Mouse (Mus musculus): ENCODE results near the gene Nhlrc3. TPM values are rescaled to one million over a fixed set of nuclear protein-coding genes. Genes with fewer than 3 reads are reported as not detected.

Nhlrc3 gene
- polyA plus RNA-seq, 1 experiment = 7.1 TPM

DNA sequence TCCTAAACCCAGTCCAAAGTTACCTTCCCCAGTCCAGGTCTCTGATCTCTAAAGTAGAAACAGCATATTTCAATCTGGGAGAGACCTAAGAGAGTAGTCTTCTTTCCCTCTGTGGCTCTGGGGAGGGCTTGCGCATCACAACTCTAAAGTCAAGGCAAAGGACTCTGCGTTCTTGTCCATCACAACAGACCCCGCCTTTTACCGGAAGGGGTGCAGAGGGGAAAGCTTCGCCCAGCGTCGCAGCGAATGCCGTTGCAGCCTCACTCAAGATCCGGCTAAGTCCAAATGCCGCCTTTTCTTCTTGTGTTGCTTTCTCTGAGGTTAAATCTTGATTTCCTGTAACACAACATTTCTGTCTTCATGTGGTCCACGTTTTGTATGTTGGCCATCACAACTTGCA lies 41.5 kb downstream of the Nhlrc3 start:
- no peaks in the 10 kb centered on the region for H3K27me3 ChIP-seq (ENCODE audit: control insufficient read depth, insufficient read depth, low read length)
- DNase-seq (ENCODE audit: low read depth in 1 of 2, low spot score in 2 of 2) = no peak
- TF ChIP-seq POLR2A (IDR thresholded peaks at IDR 0.05; ENCODE audit: low read depth, low read length) (no peak), CTCF (IDR thresholded peaks at IDR 0.05; ENCODE audit: extremely low read depth, insufficient read depth, insufficient read length, insufficient replicate concordance) (no peak)
- no peaks in the 10 kb centered on the region for H3K36me3 ChIP-seq (ENCODE audit: control insufficient read depth, insufficient read depth, low read length)
- no peak overlapping the region for H3K4me3 ChIP-seq (ENCODE audit: extremely low read depth, insufficient read depth, insufficient read length)
- WGBS = 92% methylated on average over 12 of the region's 12 CpGs
- H3K27ac ChIP-seq (ENCODE audit: insufficient read depth, low read length) = no peak overlapping the region
- no peaks in the 10 kb centered on the region for H3K4me1 ChIP-seq (ENCODE audit: control insufficient read depth, insufficient read depth, insufficient read length)

- Histone ChIP-seq H3K4me1 (ENCODE audit: control insufficient read depth, insufficient read depth, insufficient read length) (no peaks in the 10 kb centered on the region), H3K36me3 (ENCODE audit: control insufficient read depth, insufficient read depth, low read length) (no peaks in the 10 kb centered on the region), H3K4me3 (ENCODE audit: extremely low read depth, insufficient read depth, insufficient read length) (no peak overlapping the region), H3K27me3 (ENCODE audit: control insufficient read depth, insufficient read depth, low read length) (no peaks in the 10 kb centered on the region), H3K27ac (ENCODE audit: insufficient read depth, low read length) (no peak overlapping the region)
- TF ChIP-seq POLR2A (IDR thresholded peaks at IDR 0.05; ENCODE audit: low read depth, low read length) (no peak), CTCF (IDR thresholded peaks at IDR 0.05; ENCODE audit: extremely low read depth, insufficient read depth, insufficient read length, insufficient replicate concordance) (no peak)
- WGBS = 85% methylated on average over 7 of the region's 7 CpGs
- DNase-seq (ENCODE audit: low read depth in 1 of 2, low spot score in 2 of 2) = no peak
Measured at GRCm38 (mm10) chr3:53417701-53418100, 45.4 kb downstream of the Nhlrc3 start.

GRCm38 (mm10) chr3:53416036-53416506 lies 47.1 kb downstream of the Nhlrc3 start:
- Histone ChIP-seq H3K4me1 (ENCODE audit: control insufficient read depth, insufficient read depth, insufficient read length) (no peaks in the 10 kb centered on the region), H3K27ac (ENCODE audit: insufficient read depth, low read length) (no peak overlapping the region), H3K4me3 (ENCODE audit: extremely low read depth, insufficient read depth, insufficient read length) (no peak overlapping the region), H3K36me3 (ENCODE audit: control insufficient read depth, insufficient read depth, low read length) (no peaks in the 10 kb centered on the region), H3K27me3 (ENCODE audit: control insufficient read depth, insufficient read depth, low read length) (no peaks in the 10 kb centered on the region)
- TF ChIP-seq CTCF (IDR thresholded peaks at IDR 0.05; ENCODE audit: extremely low read depth, insufficient read depth, insufficient read length, insufficient replicate concordance) = no peak
- no peak for TF ChIP-seq POLR2A (IDR thresholded peaks at IDR 0.05; ENCODE audit: low read depth, low read length)
- 87% methylated on average over 5 of the region's 5 CpGs for WGBS
- no peak for DNase-seq (ENCODE audit: low read depth in 1 of 2, low spot score in 2 of 2)

- Histone ChIP-seq H3K36me3 (ENCODE audit: control insufficient read depth, insufficient read depth, low read length) (no peaks in the 10 kb centered on the region), H3K27ac (ENCODE audit: insufficient read depth, low read length) (no peak overlapping the region), H3K4me3 (ENCODE audit: extremely low read depth, insufficient read depth, insufficient read length) (no peak overlapping the region), H3K4me1 (ENCODE audit: control insufficient read depth, insufficient read depth, insufficient read length) (no peaks in the 10 kb centered on the region), H3K27me3 (ENCODE audit: control insufficient read depth, insufficient read depth, low read length) (no peaks in the 10 kb centered on the region)
- 61% methylated on average over 3 of the region's 3 CpGs for WGBS
- TF ChIP-seq POLR2A (IDR thresholded peaks at IDR 0.05; ENCODE audit: low read depth, low read length) (no peak), CTCF (IDR thresholded peaks at IDR 0.05; ENCODE audit: extremely low read depth, insufficient read depth, insufficient read length, insufficient replicate concordance) (no peak)
- no peak for DNase-seq (ENCODE audit: low read depth in 1 of 2, low spot score in 2 of 2)
Measured at GRCm38 (mm10) chr3:53413959-53414358, 49.2 kb downstream of the Nhlrc3 start.

DNA sequence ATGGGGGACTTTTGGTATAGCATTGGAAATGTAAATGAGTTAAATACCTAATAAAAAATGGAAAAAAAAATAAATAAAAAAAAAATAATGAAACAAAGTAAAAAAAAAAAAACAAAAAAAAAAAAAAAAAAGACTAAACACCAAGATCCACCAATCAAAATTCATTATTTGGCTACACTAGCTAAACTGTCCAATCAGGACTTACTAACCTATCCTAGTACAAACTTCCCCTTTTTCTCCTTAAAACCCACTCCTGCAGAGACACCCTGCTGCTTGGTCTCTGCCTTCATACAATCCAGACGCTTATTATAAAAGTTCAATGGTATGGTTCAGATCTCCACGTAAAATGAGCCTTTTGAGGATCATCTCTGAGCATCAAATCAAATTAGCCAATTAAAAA lies 49.7 kb downstream of the Nhlrc3 start:
- DNase-seq (ENCODE audit: low read depth in 1 of 2, low spot score in 2 of 2) = no peak
- Histone ChIP-seq H3K36me3 (ENCODE audit: control insufficient read depth, insufficient read depth, low read length) (no peaks in the 10 kb centered on the region), H3K4me1 (ENCODE audit: control insufficient read depth, insufficient read depth, insufficient read length) (no peaks in the 10 kb centered on the region), H3K27ac (ENCODE audit: insufficient read depth, low read length) (no peak overlapping the region), H3K27me3 (ENCODE audit: control insufficient read depth, insufficient read depth, low read length) (no peaks in the 10 kb centered on the region), H3K4me3 (ENCODE audit: extremely low read depth, insufficient read depth, insufficient read length) (no peak overlapping the region)
- WGBS = 66% methylated on average over 2 of the region's 2 CpGs
- no peak for TF ChIP-seq POLR2A (IDR thresholded peaks at IDR 0.05; ENCODE audit: low read depth, low read length)
- TF ChIP-seq CTCF (IDR thresholded peaks at IDR 0.05; ENCODE audit: extremely low read depth, insufficient read depth, insufficient read length, insufficient replicate concordance) = no peak

GRCm38 (mm10) chr3:53412259-53412658 lies 50.9 kb downstream of the Nhlrc3 start:
- 89% methylated on average over 5 of the region's 5 CpGs for WGBS

GRCm38 (mm10) chr3:53410031-53410430 lies 53.1 kb downstream of the Nhlrc3 start:
- 85% methylated on average over 6 of the region's 6 CpGs for WGBS
- Histone ChIP-seq H3K4me1 (ENCODE audit: control insufficient read depth, insufficient read depth, insufficient read length) (no peaks in the 10 kb centered on the region), H3K36me3 (ENCODE audit: control insufficient read depth, insufficient read depth, low read length) (no peaks in the 10 kb centered on the region), H3K27ac (ENCODE audit: insufficient read depth, low read length) (no peak overlapping the region), H3K4me3 (ENCODE audit: extremely low read depth, insufficient read depth, insufficient read length) (no peak overlapping the region), H3K27me3 (ENCODE audit: control insufficient read depth, insufficient read depth, low read length) (no peaks in the 10 kb centered on the region)
- no peak for TF ChIP-seq POLR2A (IDR thresholded peaks at IDR 0.05; ENCODE audit: low read depth, low read length)
- no peak for TF ChIP-seq CTCF (IDR thresholded peaks at IDR 0.05; ENCODE audit: extremely low read depth, insufficient read depth, insufficient read length, insufficient replicate concordance)
- no peak for DNase-seq (ENCODE audit: low read depth in 1 of 2, low spot score in 2 of 2)

More at GRCm38 (mm10) chr3:53412259-53412658, 50.9 kb downstream of the Nhlrc3 start:
- no peak for TF ChIP-seq CTCF (IDR thresholded peaks at IDR 0.05; ENCODE audit: extremely low read depth, insufficient read depth, insufficient read length, insufficient replicate concordance)
- no peak for TF ChIP-seq POLR2A (IDR thresholded peaks at IDR 0.05; ENCODE audit: low read depth, low read length)
- Histone ChIP-seq H3K27ac (ENCODE audit: insufficient read depth, low read length) (no peak overlapping the region), H3K4me1 (ENCODE audit: control insufficient read depth, insufficient read depth, insufficient read length) (no peaks in the 10 kb centered on the region), H3K36me3 (ENCODE audit: control insufficient read depth, insufficient read depth, low read length) (no peaks in the 10 kb centered on the region), H3K27me3 (ENCODE audit: control insufficient read depth, insufficient read depth, low read length) (no peaks in the 10 kb centered on the region), H3K4me3 (ENCODE audit: extremely low read depth, insufficient read depth, insufficient read length) (no peak overlapping the region)
- no peak for DNase-seq (ENCODE audit: low read depth in 1 of 2, low spot score in 2 of 2)
